Mouse (Mus musculus) liver, embryonic 14.5 days (tissue): ENCODE measurements around the gene Inpp4a.

Experiments
- CTCF ChIP-seq: IDR thresholded peaks from 2 replicates; pipeline ENCODE4 v1.5.1; 2016; ENCODE audit warnings: antibody characterized with exemption, low read depth, control low read depth
- EP300 ChIP-seq: IDR thresholded peaks from 2 replicates; pipeline ENCODE4 v1.6.1; 2016; ENCODE audit warnings: antibody characterized with exemption, low read depth

GRCm38 (mm10) chr1:37343265-37343664 is 43.6 kb downstream of the Inpp4a start:
- TF ChIP-seq CTCF (no peak), EP300 (no peak)
